Mouse (Mus musculus) neural tube, embryonic 13.5 days (tissue): ENCODE measurements around the gene Kif17. TPM values are rescaled to one million over a fixed set of nuclear protein-coding genes. Genes with fewer than 3 reads are reported as not detected.

Experiments used
- ATAC-seq: fragments of 200-750 bp; cut with Nextera tagmentation; 2 replicates; pipeline ENCODE4 v1.8.0; 2017; ENCODE audit warnings: low read depth, mild to moderate bottlenecking, moderate TSS enrichment, moderate library complexity
- H3K27ac ChIP-seq: fragments of 300-500 bp; sonication (generic); replicated peaks from 2 replicates; pipeline ENCODE4 v1.5.1; 2015; ENCODE audit warnings: moderate library complexity, mild to moderate bottlenecking, inconsistent platforms
- H3K27me3 ChIP-seq: fragments of 300-500 bp; sonication (generic); 2 replicates; pipeline ENCODE4 v1.6.1; 2015; ENCODE audit warnings: mild to moderate bottlenecking, inconsistent platforms
- H3K36me3 ChIP-seq: fragments of 300-500 bp; sonication (generic); 2 replicates; pipeline ENCODE4 v1.6.1; 2015; ENCODE audit warnings: mild to moderate bottlenecking, inconsistent platforms
- H3K4me1 ChIP-seq: fragments of 300-500 bp; sonication (generic); replicated peaks from 2 replicates; pipeline ENCODE4 v1.6.1; 2015; ENCODE audit warnings: inconsistent platforms
- H3K4me2 ChIP-seq: fragments of 300-500 bp; sonication (generic); 2 replicates; pipeline ENCODE4 v1.6.1; 2015; ENCODE audit warnings: inconsistent platforms, mild to moderate bottlenecking, moderate library complexity
- H3K4me3 ChIP-seq: fragments of 300-500 bp; sonication (generic); 2 replicates; pipeline ENCODE4 v1.5.1; 2015; ENCODE audit warnings: mild to moderate bottlenecking, inconsistent platforms
- H3K9ac ChIP-seq: fragments of 300-500 bp; sonication (generic); 2 replicates; pipeline ENCODE4 v1.6.1; 2015; ENCODE audit warnings: moderate library complexity, mild to moderate bottlenecking, inconsistent platforms
- H3K9me3 ChIP-seq: fragments of 300-500 bp; sonication (generic); 2 replicates; pipeline ENCODE4 v1.6.1; 2016; ENCODE audit warnings: inconsistent platforms
- WGBS: fragments of 180-500 bp; shearing (Covaris S2); methylation state at CpG from one replicate; pipeline ENCODE4 v1.1.7; 2015; 5-methylcytosine and 5-hydroxymethylcytosine counted together
- polyA plus RNA-seq: library from polyadenylated mRNA; unstranded; fragments of >200 nt; fragmentation: Nextera tagmentation; extraction: Ambion mirVana; gene quantifications from 2 replicates; pipeline ENCODE4 v1.2.1, GENCODE M21; 2015

Kif17 gene
- polyA plus RNA-seq, 1 experiment from 2014 or later: 2.1 TPM

DNA sequence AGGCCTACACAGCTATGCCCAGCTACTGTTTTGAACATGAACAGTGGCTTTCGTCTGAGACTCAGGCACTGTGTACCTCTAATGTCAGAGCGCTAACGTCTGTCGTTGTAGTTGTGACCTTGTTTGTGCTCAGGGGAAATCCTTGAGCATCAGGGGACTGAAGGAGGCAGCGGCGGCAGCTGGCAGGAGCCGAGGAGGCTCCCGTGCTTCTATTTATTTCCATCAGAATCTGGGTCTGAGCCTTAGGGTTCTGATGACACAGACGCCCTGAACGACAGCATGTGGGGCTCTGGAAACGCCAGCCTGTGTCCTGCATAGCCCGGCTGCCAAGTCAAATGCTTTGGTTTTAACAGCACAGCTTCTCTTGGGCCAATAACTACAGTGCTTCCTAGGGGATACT, 84.8 kb downstream of the Kif17 start:
- no peak overlapping the region for H3K9ac ChIP-seq
- no peak overlapping the region for H3K4me2 ChIP-seq
- H3K4me1 ChIP-seq: no peaks in the 10 kb centered on the region
- no peaks in the 10 kb centered on the region for H3K9me3 ChIP-seq
- no peaks in the 10 kb centered on the region; the same call in 1 of the 2 replicates for H3K27me3 ChIP-seq
- ATAC-seq: no peak
- H3K27ac ChIP-seq: no peak overlapping the region
- no peak overlapping the region for H3K4me3 ChIP-seq
- H3K36me3 ChIP-seq: no peaks in the 10 kb centered on the region
- WGBS: 75% methylated on average over 12 of the region's 12 CpGs

DNA sequence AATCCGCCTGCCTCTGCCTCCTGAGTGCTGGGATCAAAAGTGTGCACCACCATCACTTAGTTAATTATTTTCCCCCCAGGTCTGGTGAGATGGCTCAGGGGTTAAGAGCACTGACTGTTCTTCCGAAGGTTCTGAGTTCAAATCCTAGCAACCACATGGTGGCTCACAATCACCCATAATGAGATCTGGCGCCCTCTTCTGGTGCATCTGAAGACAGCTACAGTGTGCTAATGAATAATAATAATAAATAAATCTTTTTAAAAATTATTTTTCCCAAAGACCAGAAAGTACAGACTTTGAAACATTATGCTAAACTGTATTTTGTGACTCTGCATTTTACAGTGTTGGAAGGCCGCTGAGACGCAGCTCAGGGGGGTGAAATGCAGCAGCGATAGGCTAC, 85.4 kb downstream of the Kif17 start:
- no peaks in the 10 kb centered on the region for H3K36me3 ChIP-seq
- H3K9me3 ChIP-seq: no peaks in the 10 kb centered on the region
- no peaks in the 10 kb centered on the region for H3K4me1 ChIP-seq
- WGBS: 82% methylated on average over 6 of the region's 6 CpGs
- no peak overlapping the region for H3K4me3 ChIP-seq
- H3K9ac ChIP-seq: no peak overlapping the region
- H3K4me2 ChIP-seq: no peak overlapping the region
- H3K27me3 ChIP-seq: no peaks in the 10 kb centered on the region; the same call in 1 of the 2 replicates
- no peak for ATAC-seq
- H3K27ac ChIP-seq: no peak overlapping the region

DNA sequence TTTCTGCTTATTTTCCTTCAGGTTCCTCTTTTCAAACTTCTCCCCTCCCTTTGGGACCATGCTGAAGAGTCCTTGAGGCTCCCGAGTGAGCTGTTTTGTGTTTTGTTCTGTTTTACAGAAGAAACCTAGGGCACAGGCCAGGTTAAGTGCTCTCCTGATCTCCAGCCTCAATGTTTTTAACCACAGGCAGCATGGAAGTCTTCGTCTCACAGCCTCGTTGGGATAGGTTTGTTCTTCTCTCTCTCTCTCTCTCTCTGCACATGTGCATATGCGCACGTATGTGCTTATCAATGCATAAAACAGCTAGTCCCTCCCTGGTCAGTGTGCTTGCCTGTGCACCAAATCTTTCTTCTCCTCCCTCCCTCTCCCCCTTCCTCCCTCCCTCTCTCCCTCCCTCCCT, 86.6 kb downstream of the Kif17 start:
- Histone ChIP-seq H3K9me3 (no peaks in the 10 kb centered on the region), H3K27ac (no peak overlapping the region), H3K36me3 (no peaks in the 10 kb centered on the region), H3K4me2 (no peak overlapping the region), H3K4me1 (no peaks in the 10 kb centered on the region), H3K9ac (no peak overlapping the region), H3K4me3 (no peak overlapping the region), H3K27me3 (no peaks in the 10 kb centered on the region)
- no peak for ATAC-seq
- 73% methylated on average over 5 of the region's 5 CpGs for WGBS

DNA sequence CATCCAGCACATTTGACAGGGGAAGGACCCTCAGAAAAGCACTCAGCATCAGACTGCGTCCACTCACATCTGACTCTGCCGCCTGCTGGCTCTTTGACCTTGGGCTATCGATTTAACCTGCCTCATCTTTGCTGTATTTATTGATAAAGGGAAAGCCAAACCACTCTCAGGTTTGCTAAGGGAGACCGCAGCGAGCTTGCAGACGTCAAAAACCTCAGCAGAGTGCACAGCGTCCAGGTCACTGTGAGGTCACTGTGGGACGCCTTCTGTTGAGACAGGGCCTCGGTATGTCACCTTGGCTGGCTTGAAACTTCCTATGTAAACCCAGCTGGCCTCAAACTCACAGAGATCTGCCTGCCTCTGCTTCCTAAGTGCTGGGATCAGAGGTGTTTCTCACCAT, 87.1 kb downstream of the Kif17 start:
- Histone ChIP-seq H3K27me3 (no peaks in the 10 kb centered on the region), H3K4me1 (no peaks in the 10 kb centered on the region), H3K9me3 (no peaks in the 10 kb centered on the region), H3K27ac (no peak overlapping the region), H3K36me3 (no peaks in the 10 kb centered on the region), H3K4me2 (no peak overlapping the region), H3K4me3 (no peak overlapping the region), H3K9ac (no peak overlapping the region)
- no peak for ATAC-seq
- WGBS: 84% methylated on average over 9 of the region's 9 CpGs

DNA sequence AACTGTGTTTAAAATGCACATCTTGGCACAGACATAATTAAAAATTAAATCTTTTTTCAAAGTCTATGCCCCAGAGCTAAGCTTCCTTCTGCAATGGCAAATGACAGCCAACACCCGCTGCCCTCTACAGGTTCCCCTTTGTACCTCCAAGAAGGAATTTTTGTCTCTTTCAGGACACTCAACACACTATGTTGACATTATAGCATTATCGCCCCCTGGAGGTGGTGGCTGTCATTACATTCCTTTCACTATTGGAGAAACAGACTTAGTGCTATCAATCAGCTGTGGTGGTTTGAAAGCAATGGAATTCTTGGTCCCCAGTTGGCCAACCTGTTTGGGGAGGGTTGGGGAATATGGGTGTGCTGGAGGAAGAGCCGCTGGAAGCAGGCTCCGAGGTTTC, 89.7 kb downstream of the Kif17 start:
- no peak for ATAC-seq
- no peak overlapping the region for H3K9ac ChIP-seq
- H3K36me3 ChIP-seq: no peaks in the 10 kb centered on the region
- no peaks in the 10 kb centered on the region for H3K27me3 ChIP-seq
- WGBS: 37% methylated on average over 4 of the region's 4 CpGs
- H3K9me3 ChIP-seq: no peaks in the 10 kb centered on the region
- H3K4me2 ChIP-seq: no peak overlapping the region
- no peak overlapping the region for H3K4me3 ChIP-seq
- no peak overlapping the region for H3K27ac ChIP-seq
- peaks cover 13% of the 10 kb centered on the region for H3K4me1 ChIP-seq

DNA sequence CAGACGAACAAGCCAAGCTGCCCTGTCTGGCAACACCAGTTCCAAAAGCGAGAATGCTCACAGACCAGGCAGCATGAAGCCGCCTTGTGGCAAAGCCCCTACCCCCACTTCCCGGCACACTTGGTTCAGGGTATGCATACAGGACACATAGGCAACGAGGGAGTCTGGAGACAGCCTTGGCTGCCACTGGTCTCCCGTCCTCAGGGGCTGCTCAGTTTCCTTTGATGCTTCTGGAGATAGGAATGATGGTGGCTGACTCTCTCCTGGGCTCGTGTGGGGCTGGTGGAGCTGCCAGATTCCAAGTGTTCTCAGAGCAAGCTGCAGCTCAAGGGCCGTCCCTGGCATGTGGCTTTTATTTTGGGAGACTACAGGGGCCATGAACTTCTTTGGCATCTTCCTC, 91.2 kb downstream of the Kif17 start:
- no peak for ATAC-seq
- 71% methylated on average over 8 of the region's 8 CpGs for WGBS

DNA sequence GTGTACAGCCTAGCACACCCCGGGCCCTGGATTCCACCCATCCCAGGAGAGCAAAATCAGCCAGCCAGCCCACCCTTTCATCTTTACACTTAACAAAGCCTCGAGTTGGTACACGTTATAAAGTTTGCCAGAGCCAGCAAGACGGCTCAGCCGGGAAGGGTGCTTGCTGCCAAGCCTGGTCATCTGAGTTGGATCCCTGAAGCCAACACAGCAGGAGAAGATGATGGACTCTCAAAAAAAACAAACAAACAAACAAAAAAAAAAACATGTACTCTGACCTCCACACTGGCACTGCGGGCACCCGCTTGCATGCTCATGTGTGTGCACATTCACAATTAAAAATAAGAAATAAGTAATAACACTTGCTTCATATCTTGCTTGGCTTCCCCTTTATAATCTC, 91.8 kb downstream of the Kif17 start:
- no peak for ATAC-seq
- Histone ChIP-seq H3K4me2 (no peak overlapping the region), H3K9ac (no peak overlapping the region), H3K4me3 (no peak overlapping the region), H3K27me3 (no peaks in the 10 kb centered on the region), H3K36me3 (no peaks in the 10 kb centered on the region), H3K27ac (no peak overlapping the region), H3K9me3 (no peaks in the 10 kb centered on the region), H3K4me1 (peaks cover 13% of the 10 kb centered on the region)
- WGBS: 82% methylated on average over 7 of the region's 7 CpGs

More for the DNA sequence above, 91.2 kb downstream of the Kif17 start:
- Histone ChIP-seq H3K4me3 (no peak overlapping the region), H3K36me3 (no peaks in the 10 kb centered on the region), H3K4me2 (no peak overlapping the region), H3K4me1 (peaks cover 13% of the 10 kb centered on the region), H3K9ac (no peak overlapping the region), H3K9me3 (no peaks in the 10 kb centered on the region), H3K27me3 (no peaks in the 10 kb centered on the region), H3K27ac (no peak overlapping the region)

DNA sequence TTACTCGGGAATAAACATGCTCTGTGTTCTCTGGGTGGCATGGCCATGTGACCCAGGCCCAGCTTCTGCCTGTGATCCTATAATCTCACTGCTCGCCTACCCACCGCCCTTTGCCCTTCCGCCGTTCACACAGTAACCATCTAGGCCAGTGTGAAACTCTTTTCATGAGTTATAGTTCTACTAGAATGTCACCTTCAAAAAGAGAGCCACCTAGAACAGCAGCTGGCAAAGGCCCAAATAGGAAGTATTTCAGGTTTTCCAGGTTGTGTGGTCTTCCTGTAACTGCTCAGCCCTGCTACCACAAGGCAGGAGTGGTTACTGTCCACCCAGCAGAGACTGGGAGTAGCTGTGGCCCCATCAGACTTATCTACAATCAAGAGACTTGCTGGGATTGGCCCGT, 92.5 kb downstream of the Kif17 start:
- Histone ChIP-seq H3K9ac (no peak overlapping the region), H3K4me3 (no peak overlapping the region), H3K4me2 (no peak overlapping the region), H3K36me3 (no peaks in the 10 kb centered on the region), H3K27me3 (no peaks in the 10 kb centered on the region), H3K9me3 (no peaks in the 10 kb centered on the region), H3K4me1 (peaks cover 13% of the 10 kb centered on the region), H3K27ac (no peak overlapping the region)
- 84% methylated on average over 6 of the region's 6 CpGs for WGBS
- ATAC-seq: no peak

DNA sequence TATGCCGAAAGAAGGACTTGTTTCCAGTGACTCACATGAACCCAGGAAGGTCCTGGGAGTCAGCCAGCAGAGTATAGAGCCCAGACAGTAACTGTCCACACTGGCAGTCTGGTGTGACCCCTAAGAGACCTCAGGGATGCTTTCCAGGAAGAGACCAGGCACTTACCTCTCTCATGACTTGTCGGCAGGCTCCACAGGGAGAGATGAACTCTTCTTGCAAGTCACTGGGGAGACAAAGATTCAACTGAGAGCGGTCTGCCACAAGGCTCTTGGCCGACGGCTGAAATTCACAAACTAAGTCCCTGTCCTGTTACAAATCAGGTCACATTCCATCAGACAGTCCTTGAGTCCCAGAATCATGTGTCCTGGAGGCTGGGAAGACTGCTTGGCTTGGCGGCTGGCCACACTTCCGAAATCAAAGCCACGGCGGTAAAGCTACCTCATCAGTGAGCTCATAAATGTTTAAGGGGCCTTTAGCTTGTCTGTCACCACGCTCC, 93.2 kb downstream of the Kif17 start:
- no peaks in the 10 kb centered on the region for H3K9me3 ChIP-seq
- H3K9ac ChIP-seq: no peak overlapping the region
- no peak overlapping the region for H3K4me3 ChIP-seq
- H3K36me3 ChIP-seq: no peaks in the 10 kb centered on the region
- peaks cover 13% of the 10 kb centered on the region for H3K4me1 ChIP-seq
- no peak overlapping the region for H3K4me2 ChIP-seq
- no peak overlapping the region for H3K27ac ChIP-seq
- no peak for ATAC-seq
- WGBS: 54% methylated on average over 10 of the region's 10 CpGs
- no peaks in the 10 kb centered on the region for H3K27me3 ChIP-seq

DNA sequence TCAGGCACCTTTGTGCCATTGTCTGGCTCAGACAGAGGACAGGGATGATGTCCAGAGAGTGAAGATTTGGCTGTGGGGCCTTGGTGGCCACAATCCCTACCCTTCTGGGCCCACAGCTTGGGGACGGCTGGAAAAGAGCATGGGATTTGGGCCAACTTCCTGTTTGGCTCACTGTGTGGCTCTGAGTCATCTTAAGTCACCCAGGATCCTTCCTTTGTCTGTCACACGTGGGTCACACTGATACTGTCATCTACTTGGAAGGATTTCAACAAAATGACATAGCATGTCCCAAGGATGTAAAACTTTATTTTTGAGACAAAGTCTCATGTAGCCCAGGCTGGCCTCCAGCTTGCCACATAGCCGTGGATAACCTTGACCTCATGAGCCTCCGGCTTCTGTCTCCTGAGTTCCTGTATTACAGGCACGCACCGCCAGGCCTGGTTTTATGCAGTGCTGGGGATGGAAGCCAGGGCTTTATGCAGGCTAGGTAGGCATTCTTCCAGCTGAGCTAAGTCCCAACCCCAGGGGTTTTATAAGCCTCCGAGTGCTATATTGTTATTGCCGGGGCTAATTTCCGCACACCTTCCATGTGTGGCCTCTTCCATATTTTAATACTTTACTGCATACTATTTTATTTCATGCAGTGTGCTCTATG, 94.8 kb downstream of the Kif17 start:
- H3K4me3 ChIP-seq: no peak overlapping the region
- no peaks in the 10 kb centered on the region for H3K27me3 ChIP-seq
- H3K27ac ChIP-seq: no peak overlapping the region
- 68% methylated on average over 9 of the region's 9 CpGs for WGBS
- no peaks in the 10 kb centered on the region for H3K9me3 ChIP-seq
- no peaks in the 10 kb centered on the region for H3K36me3 ChIP-seq
- H3K4me1 ChIP-seq: peaks cover 13% of the 10 kb centered on the region
- no peak overlapping the region for H3K4me2 ChIP-seq
- no peak overlapping the region for H3K9ac ChIP-seq
- ATAC-seq: no peak

DNA sequence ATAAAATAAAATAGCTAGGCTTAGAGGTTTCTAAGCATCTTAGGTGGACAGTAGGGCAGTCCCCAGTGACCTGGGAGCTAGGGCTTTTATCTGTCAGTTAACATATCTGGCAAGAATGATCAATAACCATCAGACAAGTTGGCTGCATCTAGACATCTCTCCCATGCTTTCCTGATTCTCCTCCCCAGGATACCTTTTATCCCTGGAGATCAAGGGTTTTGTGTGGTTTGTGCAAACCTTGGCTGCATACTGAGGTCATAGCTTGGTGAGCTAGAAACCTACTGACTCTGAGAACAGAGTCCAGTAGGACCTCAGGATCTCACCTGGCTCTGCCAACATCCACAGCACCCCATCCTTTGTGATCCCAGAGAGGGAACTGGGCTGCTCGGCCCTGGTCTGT, 97.0 kb downstream of the Kif17 start:
- Histone ChIP-seq H3K27ac (no peak overlapping the region), H3K36me3 (no peaks in the 10 kb centered on the region), H3K4me3 (no peak overlapping the region), H3K4me2 (no peak overlapping the region), H3K27me3 (no peaks in the 10 kb centered on the region), H3K4me1 (peaks cover 13% of the 10 kb centered on the region), H3K9ac (no peak overlapping the region), H3K9me3 (no peaks in the 10 kb centered on the region)
- ATAC-seq: no peak
- 70% methylated on average over 1 of the region's 1 CpGs for WGBS

DNA sequence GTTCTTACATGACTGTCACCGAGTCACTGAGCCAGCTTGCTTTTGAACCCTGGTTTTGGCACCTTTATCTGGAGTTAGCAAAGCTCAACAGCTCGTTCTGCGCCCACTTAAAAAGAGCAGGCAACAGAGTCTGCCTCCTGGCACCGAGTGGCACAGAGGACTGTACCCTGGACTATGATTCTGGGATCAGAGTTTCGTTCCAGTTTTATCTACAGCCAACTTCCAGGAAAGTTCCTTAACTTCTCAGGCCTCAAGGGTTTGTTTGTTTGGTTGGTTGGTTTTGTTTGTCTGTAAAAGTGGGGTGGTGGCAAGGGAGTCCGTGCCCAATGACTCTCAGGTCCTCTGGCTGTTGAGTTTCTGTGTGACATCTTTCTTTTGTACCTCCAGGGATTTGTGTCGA, 98.5 kb downstream of the Kif17 start:
- peaks cover 7% of the 10 kb centered on the region for H3K4me1 ChIP-seq
- ATAC-seq: no peak
- 80% methylated on average over 7 of the region's 7 CpGs for WGBS

More for the DNA sequence above, 98.5 kb downstream of the Kif17 start:
- H3K27me3 ChIP-seq: no peaks in the 10 kb centered on the region
- no peak overlapping the region for H3K9ac ChIP-seq
- no peak overlapping the region for H3K4me2 ChIP-seq
- H3K27ac ChIP-seq: no peak overlapping the region
- no peaks in the 10 kb centered on the region for H3K36me3 ChIP-seq
- H3K4me3 ChIP-seq: no peak overlapping the region
- no peaks in the 10 kb centered on the region for H3K9me3 ChIP-seq
